Mouse (Mus musculus) cortical plate, adult 2 months (tissue): ENCODE measurements around the gene Wnt4.

Experiments used
- CTCF ChIP-seq: fragments of 200-500 bp; IDR thresholded peaks from 2 replicates; pipeline ENCODE4 v1.5.1; 2011; ENCODE audit warnings: mild to moderate bottlenecking, control low read depth, low read length; ENCODE audit not compliant: insufficient read depth; ENCODE audit errors: extremely low read depth
- POLR2A ChIP-seq: fragments of 200-500 bp; IDR thresholded peaks from 2 replicates; pipeline ENCODE4 v1.6.1; 2011; ENCODE audit warnings: mild to moderate bottlenecking, low read length, control low read depth; ENCODE audit not compliant: insufficient read depth; ENCODE audit errors: extremely low read depth

DNA sequence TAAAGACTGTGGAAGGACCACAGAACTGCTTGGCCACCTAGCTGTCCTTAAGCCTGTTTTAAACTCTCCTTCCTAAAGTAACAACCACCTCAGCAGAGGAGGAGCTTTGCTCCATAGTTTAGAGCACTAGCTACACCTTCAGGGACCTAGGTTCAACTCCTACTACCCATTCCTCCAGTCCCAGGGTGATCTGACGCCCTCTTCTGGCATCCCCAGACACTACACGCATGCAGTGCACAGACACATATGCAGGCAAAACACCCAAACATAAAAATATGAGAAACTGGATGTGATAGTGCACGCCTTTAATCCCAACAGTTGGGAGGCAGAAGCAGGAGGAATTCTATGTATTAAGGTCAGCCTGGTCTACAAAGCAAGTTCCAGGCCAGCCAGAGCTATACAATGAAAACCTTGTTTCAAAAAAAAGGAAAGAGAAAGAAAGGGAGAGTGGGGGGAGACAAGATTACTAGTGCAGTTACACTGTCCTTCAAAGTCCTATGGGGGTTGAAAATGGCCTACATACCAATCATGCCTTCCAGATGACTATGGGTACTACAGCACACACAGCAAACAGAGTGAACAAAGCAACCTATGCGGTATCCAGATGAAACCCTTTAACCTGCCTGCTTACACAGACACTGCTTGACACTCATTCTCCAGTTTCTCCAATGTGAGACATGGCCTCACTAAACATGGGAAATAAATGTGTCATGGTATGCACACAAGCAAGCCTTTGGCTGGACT lies 38.9 kb downstream of the Wnt4 start:
- 0 out of 2 replicates have a peak, but pooled peaks have one; percentile 10 for TF ChIP-seq CTCF
- no peak for TF ChIP-seq POLR2A
